In genomic region chr16:22527499-22527939, GRCm38 (mm10) we compare ENCODE assay signal across 15 mouse cellular contexts.
DNase-seq lines count a peak whose midpoint lies in the region; ATAC-seq and TF ChIP-seq lines count a peak whose summit lies in the region.
"Had no signal": no experiment of that assay in that cellular context is flagged by ENCODE, and none has a peak within 500 bp of the region (broad histone marks: within the 10 kb centered on the region; RNA-seq: fewer than 3 reads in every experiment).

No protein-coding gene starts in this region.

- no peaks in the 10 kb centered on the region for H3K4me1 ChIP-seq in hindbrain, postnatal 0 days (ENCODE audit: insufficient read depth, low read length)
- H3K4me1 ChIP-seq in hindbrain, embryonic 11.5 days (replicated peaks; ENCODE audit: control insufficient read depth, insufficient read depth, low read length), result no peaks in the 10 kb centered on the region
- no peaks in the 10 kb centered on the region for H3K4me1 ChIP-seq in midbrain, postnatal 0 days (ENCODE audit: insufficient read depth, low read length)
- peaks cover 11% of the 10 kb centered on the region for H3K4me1 ChIP-seq in midbrain, embryonic 10.5 days
- peaks cover 52% of the 10 kb centered on the region for H3K4me1 ChIP-seq in heart, embryonic 13.5 days
- no peaks in the 10 kb centered on the region for H3K4me1 ChIP-seq in intestine, embryonic 15.5 days (replicated peaks)
- H3K4me1 ChIP-seq: embryonic facial prominence, embryonic 12.5 days; hindbrain, embryonic 13.5 days; liver, embryonic 13.5 days had no signal

- peak; percentile 69 for DNase-seq in hindbrain, postnatal 0 days (ENCODE audit: low spot score)
- DNase-seq in hindbrain, embryonic 11.5 days (ENCODE audit: low spot score), result no peak
- DNase-seq in midbrain, postnatal 0 days (ENCODE audit: low spot score), result peak; percentile 65
- no peak for DNase-seq in midbrain, embryonic 10.5 days (ENCODE audit: low spot score)
- DNase-seq in adipocyte (ENCODE audit: low spot score), result no peak
- DNase-seq in layer of hippocampus, postnatal 10 days (ENCODE audit: low spot score in 2 of 2), result no peak
- DNase-seq: layer of hippocampus, postnatal 36 days; liver, embryonic 13.5 days had no signal

- 0 out of 2 replicates have a peak, but pooled peaks cover 2% of the 10 kb centered on the region for H3K9me3 ChIP-seq in hindbrain, postnatal 0 days (ENCODE audit: low read length)
- no peaks in the 10 kb centered on the region for H3K9me3 ChIP-seq in hindbrain, embryonic 11.5 days (ENCODE audit: control insufficient read depth, low read length)
- H3K9me3 ChIP-seq in midbrain, postnatal 0 days (ENCODE audit: low read length), result no peaks in the 10 kb centered on the region
- 0 out of 2 replicates have a peak, but pooled peaks cover 5% of the 10 kb centered on the region for H3K9me3 ChIP-seq in midbrain, embryonic 10.5 days (replicated peaks)
- H3K9me3 ChIP-seq in heart, embryonic 13.5 days, result 0 out of 2 replicates have a peak, but pooled peaks cover 6% of the 10 kb centered on the region
- H3K9me3 ChIP-seq in intestine, embryonic 15.5 days, result no peaks in the 10 kb centered on the region
- H3K9me3 ChIP-seq: hindbrain, embryonic 13.5 days; liver, embryonic 13.5 days had no signal

- 14% methylated on average over 5 of the region's 5 CpGs for WGBS in hindbrain, postnatal 0 days
- WGBS in hindbrain, embryonic 11.5 days, result 41% methylated on average over 5 of the region's 5 CpGs
- 21% methylated on average over 5 of the region's 5 CpGs for WGBS in midbrain, postnatal 0 days
- 34% methylated on average over 5 of the region's 5 CpGs for WGBS in midbrain, embryonic 10.5 days
- WGBS in heart, embryonic 13.5 days, result 27% methylated on average over 5 of the region's 5 CpGs
- WGBS in intestine, embryonic 15.5 days, result 71% methylated on average over 5 of the region's 5 CpGs

- no peak overlapping the region for H3K4me3 ChIP-seq in hindbrain, postnatal 0 days (ENCODE audit: low read length)
- no peak overlapping the region for H3K4me3 ChIP-seq in hindbrain, embryonic 11.5 days (ENCODE audit: low read depth, low read length)
- H3K4me3 ChIP-seq in midbrain, postnatal 0 days (ENCODE audit: low read depth, low read length), result no peak overlapping the region
- H3K4me3 ChIP-seq in midbrain, embryonic 10.5 days, result no peak overlapping the region
- H3K4me3 ChIP-seq in heart, embryonic 13.5 days, result no peak overlapping the region
- H3K4me3 ChIP-seq in intestine, embryonic 15.5 days (replicated peaks), result no peak overlapping the region
- H3K4me3 ChIP-seq: embryonic facial prominence, embryonic 12.5 days; hindbrain, embryonic 13.5 days; liver, embryonic 13.5 days; neural tube, embryonic 13.5 days had no signal

- H3K9ac ChIP-seq in hindbrain, postnatal 0 days (replicated peaks; ENCODE audit: low read length), result no peak overlapping the region
- H3K9ac ChIP-seq in hindbrain, embryonic 11.5 days (ENCODE audit: low read depth, low read length), result no peak overlapping the region
- H3K9ac ChIP-seq in midbrain, postnatal 0 days (replicated peaks; ENCODE audit: low read length, poor library complexity, severe bottlenecking), result no peak overlapping the region
- H3K9ac ChIP-seq in heart, embryonic 13.5 days, result no peak overlapping the region
- H3K9ac ChIP-seq in intestine, embryonic 15.5 days, result no peak overlapping the region
- H3K9ac ChIP-seq: embryonic facial prominence, embryonic 12.5 days; hindbrain, embryonic 13.5 days; liver, embryonic 13.5 days; neural tube, embryonic 13.5 days had no signal

- no peak for TF ChIP-seq CTCF in hindbrain, postnatal 0 days (IDR thresholded peaks at IDR 0.05; ENCODE audit: low read depth)
- TF ChIP-seq CTCF in midbrain, postnatal 0 days (IDR thresholded peaks at IDR 0.05), result no peak

- no peaks in the 10 kb centered on the region for H3K36me3 ChIP-seq in hindbrain, postnatal 0 days (ENCODE audit: insufficient read depth, low read length)
- no peaks in the 10 kb centered on the region for H3K36me3 ChIP-seq in hindbrain, embryonic 11.5 days (ENCODE audit: control insufficient read depth, insufficient read depth, low read length)
- H3K36me3 ChIP-seq in midbrain, postnatal 0 days (ENCODE audit: insufficient read depth, low read length), result no peaks in the 10 kb centered on the region
- no peaks in the 10 kb centered on the region for H3K36me3 ChIP-seq in midbrain, embryonic 10.5 days
- no peaks in the 10 kb centered on the region for H3K36me3 ChIP-seq in heart, embryonic 13.5 days
- no peaks in the 10 kb centered on the region for H3K36me3 ChIP-seq in intestine, embryonic 15.5 days
- H3K36me3 ChIP-seq: embryonic facial prominence, embryonic 12.5 days; hindbrain, embryonic 13.5 days; liver, embryonic 13.5 days; neural tube, embryonic 13.5 days had no signal

- H3K27me3 ChIP-seq in hindbrain, postnatal 0 days (ENCODE audit: insufficient read depth, low read length), result no peaks in the 10 kb centered on the region
- H3K27me3 ChIP-seq in hindbrain, embryonic 11.5 days (ENCODE audit: control insufficient read depth, insufficient read depth, low read length), result no peaks in the 10 kb centered on the region
- H3K27me3 ChIP-seq in midbrain, postnatal 0 days (ENCODE audit: insufficient read depth, low read length), result no peaks in the 10 kb centered on the region
- H3K27me3 ChIP-seq in midbrain, embryonic 10.5 days (ENCODE audit: low read depth, poor library complexity, severe bottlenecking), result no peaks in the 10 kb centered on the region; the same call in 1 of the 2 replicates
- no peaks in the 10 kb centered on the region for H3K27me3 ChIP-seq in heart, embryonic 13.5 days (replicated peaks)
- no peaks in the 10 kb centered on the region for H3K27me3 ChIP-seq in intestine, embryonic 15.5 days (replicated peaks)
- H3K27me3 ChIP-seq: embryonic facial prominence, embryonic 12.5 days; hindbrain, embryonic 13.5 days; liver, embryonic 13.5 days; neural tube, embryonic 13.5 days had no signal

- ATAC-seq in hindbrain, postnatal 0 days, result peak; percentile 67
- ATAC-seq in hindbrain, embryonic 11.5 days (ENCODE audit: low FRiP score), result no peak
- ATAC-seq in midbrain, postnatal 0 days (ENCODE audit: low FRiP score), result no peak
- ATAC-seq in heart, embryonic 13.5 days (ENCODE audit: extremely low read depth, insufficient number of reproducible peaks, low FRiP score, low TSS enrichment), result peak; percentile 51; the same call in 1 of the 2 replicates
- ATAC-seq in intestine, embryonic 15.5 days, result no peak
- ATAC-seq: CD4-positive, CD25-positive, alpha-beta regulatory T cell, adult 4 months had no signal

- H3K27ac ChIP-seq in hindbrain, postnatal 0 days, result no peak overlapping the region
- no peak overlapping the region for H3K27ac ChIP-seq in hindbrain, embryonic 11.5 days (ENCODE audit: low read depth, low read length)
- H3K27ac ChIP-seq in midbrain, postnatal 0 days (ENCODE audit: low read depth, low read length), result no peak overlapping the region
- H3K27ac ChIP-seq in midbrain, embryonic 10.5 days (replicated peaks), result no peak overlapping the region
- peak overlapping the region; percentile 85 for H3K27ac ChIP-seq in heart, embryonic 13.5 days (replicated peaks)
- no peak overlapping the region for H3K27ac ChIP-seq in intestine, embryonic 15.5 days
- H3K27ac ChIP-seq: embryonic facial prominence, embryonic 12.5 days; hindbrain, embryonic 13.5 days; liver, embryonic 13.5 days; neural tube, embryonic 13.5 days had no signal

- H3K4me2 ChIP-seq in hindbrain, postnatal 0 days (ENCODE audit: low read depth, low read length), result no peak overlapping the region
- no peak overlapping the region for H3K4me2 ChIP-seq in hindbrain, embryonic 11.5 days (replicated peaks; ENCODE audit: low read depth, low read length)
- no peak overlapping the region for H3K4me2 ChIP-seq in midbrain, postnatal 0 days (ENCODE audit: low read depth, low read length, poor library complexity, severe bottlenecking)
- H3K4me2 ChIP-seq in heart, embryonic 13.5 days, result peak overlapping the region; percentile 26; the same call in 1 of the 2 replicates
- H3K4me2 ChIP-seq in intestine, embryonic 15.5 days (replicated peaks), result no peak overlapping the region
- H3K4me2 ChIP-seq: embryonic facial prominence, embryonic 12.5 days; hindbrain, embryonic 13.5 days; liver, embryonic 13.5 days; midbrain, embryonic 11.5 days; neural tube, embryonic 13.5 days had no signal

Comparison
In these comparisons a context has a peak if more than half of its experiments do, and no peak if none do; other contexts are left out.
1. ATAC-seq: peak in hindbrain, postnatal 0 days (single experiment) and heart, embryonic 13.5 days (single experiment); none in hindbrain, embryonic 11.5 days (single experiment), midbrain, postnatal 0 days (single experiment) and intestine, embryonic 15.5 days (single experiment).
2. DNase-seq: peak in hindbrain, postnatal 0 days (single experiment) and midbrain, postnatal 0 days (single experiment); none in hindbrain, embryonic 11.5 days (single experiment), midbrain, embryonic 10.5 days (single experiment), adipocyte (single experiment) and layer of hippocampus, postnatal 10 days (0 of 2).